Mouse (Mus musculus) liver, embryonic 14.5 days (tissue): ENCODE data around the gene Mtg1.

Source experiments
- CTCF ChIP-seq: IDR thresholded peaks from 2 replicates; pipeline ENCODE4 v1.5.1; 2016; ENCODE audit warnings: antibody characterized with exemption, low read depth, control low read depth
- EP300 ChIP-seq: IDR thresholded peaks from 2 replicates; pipeline ENCODE4 v1.6.1; 2016; ENCODE audit warnings: antibody characterized with exemption, low read depth

DNA sequence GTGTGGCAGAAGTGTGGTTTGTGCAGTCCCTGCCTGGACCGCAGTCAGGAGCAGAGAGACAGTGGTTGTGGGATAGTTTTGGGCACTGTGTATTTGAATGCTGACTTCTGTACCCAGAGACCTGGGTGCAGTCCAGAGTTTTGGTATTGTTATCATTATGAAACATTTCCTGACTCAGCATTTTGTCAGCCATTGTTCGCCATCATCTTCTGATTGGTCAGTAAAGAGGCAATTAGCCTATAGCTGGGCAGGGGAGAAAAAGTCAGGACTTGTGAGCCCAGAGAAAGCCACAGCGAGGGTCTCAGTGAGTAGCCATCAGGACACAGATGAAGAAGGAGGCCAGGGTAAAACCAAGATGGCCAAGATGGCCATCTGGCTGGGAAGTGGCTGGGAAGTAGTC lies 23.0 kb downstream of the Mtg1 start:
- TF ChIP-seq CTCF (no peak), EP300 (no peak)
